Mouse (Mus musculus): ENCODE measurements around the gene Ccr7. TPM values are rescaled to one million over a fixed set of nuclear protein-coding genes. Genes with fewer than 3 reads are reported as not detected.

Gene Ccr7
- polyA plus RNA-seq, 1 experiment = 0.38 TPM

GRCm38 (mm10) chr11:99160228-99160627, 5.4 kb upstream of the Ccr7 start:
- TF ChIP-seq E2F4 (IDR thresholded peaks at IDR 0.05; ENCODE audit: insufficient read depth) (no peak), USF1 (IDR thresholded peaks at IDR 0.05; ENCODE audit: low read depth) (no peak)
- no peaks in the 10 kb centered on the region for H3K36me3 ChIP-seq (ENCODE audit: control insufficient read depth, insufficient read depth)

GRCm38 (mm10) chr11:99155817-99156216, 940 bp upstream of the Ccr7 start:
- TF ChIP-seq CEBPB (IDR thresholded peaks at IDR 0.05; ENCODE audit: insufficient read depth, poor library complexity, severe bottlenecking) = no peak
- TF ChIP-seq REST (IDR thresholded peaks at IDR 0.05; ENCODE audit: insufficient read depth, insufficient read length) = no peak
- TF ChIP-seq POLR2AphosphoS2 (IDR thresholded peaks at IDR 0.05; ENCODE audit: insufficient read length, low read depth) = no peak
- TF ChIP-seq MYOD1 (IDR thresholded peaks at IDR 0.05; ENCODE audit: control insufficient read depth in 1 of 3, insufficient read length in 2 of 3, low read depth in 2 of 3) = no peak
- H3K79me2 ChIP-seq (ENCODE audit: control insufficient read depth, insufficient read depth) = no peaks in the 10 kb centered on the region
- H3K4me2 ChIP-seq (ENCODE audit: low read depth) = no peak overlapping the region

More at GRCm38 (mm10) chr11:99160228-99160627, 5.4 kb upstream of the Ccr7 start:
- peaks cover 6% of the 10 kb centered on the region for H3K27me3 ChIP-seq (ENCODE audit: control insufficient read depth, insufficient read depth, insufficient read length)
- no peak overlapping the region for H3K4me2 ChIP-seq (ENCODE audit: low read depth)
- H3K79me2 ChIP-seq (ENCODE audit: control insufficient read depth, insufficient read depth) = no peaks in the 10 kb centered on the region
- no peak overlapping the region for H3ac ChIP-seq (ENCODE audit: control insufficient read depth, insufficient read length)
- no peak overlapping the region for H3K4me3 ChIP-seq

GRCm38 (mm10) chr11:99153767-99154753, 817 bp downstream of the Ccr7 start:
- Histone ChIP-seq H3ac (ENCODE audit: control insufficient read depth, insufficient read length) (no peak overlapping the region), H3K4me2 (ENCODE audit: low read depth) (no peak overlapping the region), H3K36me3 (ENCODE audit: control insufficient read depth, insufficient read depth) (no peaks in the 10 kb centered on the region), H3K27me3 (ENCODE audit: control insufficient read depth, insufficient read depth, insufficient read length) (peaks cover 12% of the 10 kb centered on the region), H3K4me3 (no peak overlapping the region), H3K79me2 (ENCODE audit: control insufficient read depth, insufficient read depth) (no peaks in the 10 kb centered on the region)
- TF ChIP-seq REST (IDR thresholded peaks at IDR 0.05; ENCODE audit: insufficient read depth, insufficient read length) = no peak
- TF ChIP-seq MYOD1 (IDR thresholded peaks at IDR 0.05; ENCODE audit: control insufficient read depth in 1 of 3, insufficient read length in 2 of 3, low read depth in 2 of 3) = no peak
- no peak for TF ChIP-seq MAX (IDR thresholded peaks at IDR 0.05; ENCODE audit: low read depth)
- no peak for TF ChIP-seq E2F4 (IDR thresholded peaks at IDR 0.05; ENCODE audit: insufficient read depth)
- no peak for TF ChIP-seq POLR2A (IDR thresholded peaks at IDR 0.05; ENCODE audit: insufficient read length, low read depth)
- TF ChIP-seq MYOG (IDR thresholded peaks at IDR 0.05; ENCODE audit: control insufficient read depth in 1 of 3, insufficient read depth in 1 of 3, insufficient read length in 2 of 3, low read depth in 2 of 3) = no peak

More at GRCm38 (mm10) chr11:99155817-99156216, 940 bp upstream of the Ccr7 start:
- H3K36me3 ChIP-seq (ENCODE audit: control insufficient read depth, insufficient read depth) = no peaks in the 10 kb centered on the region
- peaks cover 12% of the 10 kb centered on the region for H3K27me3 ChIP-seq (ENCODE audit: control insufficient read depth, insufficient read depth, insufficient read length)
- H3ac ChIP-seq (ENCODE audit: control insufficient read depth, insufficient read length) = no peak overlapping the region
- no peak overlapping the region for H3K4me3 ChIP-seq

- Histone ChIP-seq H3K4me2 (ENCODE audit: low read depth) (no peak overlapping the region), H3K27me3 (ENCODE audit: control insufficient read depth, insufficient read depth, insufficient read length) (peaks cover 8% of the 10 kb centered on the region), H3ac (ENCODE audit: control insufficient read depth, insufficient read length) (no peak overlapping the region), H3K79me2 (ENCODE audit: control insufficient read depth, insufficient read depth) (no peaks in the 10 kb centered on the region), H3K36me3 (ENCODE audit: control insufficient read depth, insufficient read depth) (no peaks in the 10 kb centered on the region), H3K4me3 (no peak overlapping the region)
- TF ChIP-seq MAX (IDR thresholded peaks at IDR 0.05; ENCODE audit: low read depth) = no peak
- no peak for TF ChIP-seq REST (IDR thresholded peaks at IDR 0.05; ENCODE audit: insufficient read depth, insufficient read length)
- no peak for TF ChIP-seq CEBPB (IDR thresholded peaks at IDR 0.05; ENCODE audit: insufficient read depth, poor library complexity, severe bottlenecking)
- TF ChIP-seq E2F4 (IDR thresholded peaks at IDR 0.05; ENCODE audit: insufficient read depth) = no peak
- no peak for TF ChIP-seq MYOD1 (IDR thresholded peaks at IDR 0.05; ENCODE audit: control insufficient read depth in 1 of 3, insufficient read length in 2 of 3, low read depth in 2 of 3)
- no peak for TF ChIP-seq TCF12 (IDR thresholded peaks at IDR 0.05; ENCODE audit: insufficient read depth, poor library complexity, severe bottlenecking)
- no peak for TF ChIP-seq TCF3 (IDR thresholded peaks at IDR 0.05; ENCODE audit: insufficient read length, low read depth)
- TF ChIP-seq POLR2A (IDR thresholded peaks at IDR 0.05; ENCODE audit: insufficient read length, low read depth) = no peak
- TF ChIP-seq USF1 (IDR thresholded peaks at IDR 0.05; ENCODE audit: low read depth) = no peak
- TF ChIP-seq MYOG (IDR thresholded peaks at IDR 0.05; ENCODE audit: control insufficient read depth in 1 of 3, insufficient read depth in 1 of 3, insufficient read length in 2 of 3, low read depth in 2 of 3) = no peak
- no peak for TF ChIP-seq SRF (IDR thresholded peaks at IDR 0.05; ENCODE audit: control insufficient read depth, insufficient read length, low read depth)
- TF ChIP-seq POLR2AphosphoS2 (IDR thresholded peaks at IDR 0.05; ENCODE audit: insufficient read length, low read depth) = no peak
Measured at GRCm38 (mm10) chr11:99152323-99153144, 2.3 kb downstream of the Ccr7 start.
